Mouse (Mus musculus): ENCODE data around the gene Gm10282.
A peak's percentile ranks its signal among the peaks of the same experiment; 100 is the strongest.

DNA sequence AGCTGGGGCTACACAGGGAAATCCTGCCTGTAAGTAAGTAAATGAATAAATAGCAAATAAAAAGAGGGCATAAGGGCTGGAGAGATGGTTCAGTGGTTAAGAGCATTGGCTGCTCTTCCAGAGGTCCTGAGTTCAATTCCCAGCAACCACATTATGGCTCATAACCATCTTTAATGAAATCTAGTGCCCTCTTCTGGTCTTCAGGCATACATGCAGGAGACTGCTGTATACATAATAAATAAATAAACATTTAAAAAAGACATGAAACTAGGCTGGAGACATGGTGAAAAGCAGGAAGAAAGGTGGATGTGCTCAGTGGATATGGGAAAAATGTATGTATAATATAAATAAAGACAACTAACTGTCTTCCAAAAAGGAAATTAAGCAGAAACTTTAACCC, 11.8 kb downstream of the Gm10282 start:
- no peak for TF ChIP-seq EP300 (IDR thresholded peaks at IDR 0.05; ENCODE audit: low read length)
- no peak for TF ChIP-seq ETS1 (conservative IDR thresholded peaks at IDR 0.05; ENCODE audit: low read depth, low read length)
- TF ChIP-seq POLR2A (IDR thresholded peaks at IDR 0.05; ENCODE audit: low read depth, low read length), result no peak
- TF ChIP-seq TBP (conservative IDR thresholded peaks at IDR 0.05; ENCODE audit: low read depth, low read length), result no peak
- TF ChIP-seq CTCF (conservative IDR thresholded peaks at IDR 0.05 in 1 of 2, IDR thresholded peaks at IDR 0.05 in 1 of 2; ENCODE audit: low read depth in 2 of 2, low read length in 2 of 2), result 0 out of 4 replicates have a peak, but pooled peaks of 1 of the 2 experiments have one; percentile 4
- no peak for TF ChIP-seq RAD21 (IDR thresholded peaks at IDR 0.05; ENCODE audit: low read depth, low read length)
- no peak for TF ChIP-seq SIN3A (IDR thresholded peaks at IDR 0.05; ENCODE audit: low read length)
- TF ChIP-seq USF1 (IDR thresholded peaks at IDR 0.05; ENCODE audit: low read depth, low read length), result no peak
- TF ChIP-seq NELFE (IDR thresholded peaks at IDR 0.05; ENCODE audit: low read depth, low read length), result no peak
- no peak for TF ChIP-seq E2F4 (IDR thresholded peaks at IDR 0.05; ENCODE audit: insufficient replicate concordance, low read depth, low read length)
